Mouse (Mus musculus) lung, postnatal 0 days (tissue): ENCODE data around the gene Rmi2.

Experiments used
- CTCF ChIP-seq: IDR thresholded peaks from 2 replicates; pipeline ENCODE4 v1.5.1; 2016; ENCODE audit warnings: antibody characterized with exemption, mild to moderate bottlenecking
- EP300 ChIP-seq: IDR thresholded peaks from 2 replicates; pipeline ENCODE4 v1.6.1; 2016; ENCODE audit warnings: antibody characterized with exemption, mild to moderate bottlenecking, control low read depth

- TF ChIP-seq EP300 (peak; percentile 66; the same call in 1 of the 2 replicates), CTCF (no peak)
These were observed 8.8 kb downstream of the Rmi2 start for GRCm38 (mm10) chr16:10843486-10844318.
